Mouse (Mus musculus): ENCODE results near the gene Gm45208. TPM values are rescaled to one million over a fixed set of nuclear protein-coding genes. Genes with fewer than 3 reads are reported as not detected.
"Not testable (repeated sequence)": the region's sequence is repeated elsewhere in the genome, so short reads cannot be mapped to it uniquely, and the experiment has no call there.

Gm45208 gene
- polyA plus RNA-seq, 1 experiment = 0.64 TPM

DNA sequence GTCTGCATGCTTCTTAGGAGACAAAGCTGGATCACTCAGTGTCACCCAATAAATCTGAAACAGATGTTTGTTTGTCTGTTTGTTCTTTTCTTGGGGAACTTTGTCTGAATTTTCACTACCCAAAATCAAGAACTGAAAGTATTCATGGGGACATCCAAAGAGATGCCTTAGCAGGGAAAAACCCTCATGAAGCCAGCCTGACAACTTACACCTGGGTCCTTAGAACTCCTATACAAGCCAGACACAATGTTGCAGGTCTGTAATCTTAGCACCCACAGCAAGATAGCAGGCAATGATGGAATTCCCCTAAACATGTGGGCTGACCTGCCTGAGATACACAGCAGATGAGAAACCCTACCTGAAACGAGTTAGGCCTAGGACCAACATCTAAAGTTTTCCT lies 22.9 kb downstream of the Gm45208 start:
- Histone ChIP-seq H3K79me2 (ENCODE audit: control insufficient read depth, insufficient read depth) (no peaks in the 10 kb centered on the region), H3ac (ENCODE audit: control insufficient read depth, insufficient read length) (no peak overlapping the region), H3K27me3 (ENCODE audit: control insufficient read depth, insufficient read depth, insufficient read length) (no peaks in the 10 kb centered on the region), H3K4me3 (no peak overlapping the region), H3K4me2 (ENCODE audit: low read depth) (no peak overlapping the region), H3K36me3 (ENCODE audit: control insufficient read depth, insufficient read depth) (no peaks in the 10 kb centered on the region)
- no peak for TF ChIP-seq MYOD1 (IDR thresholded peaks at IDR 0.05; ENCODE audit: control insufficient read depth in 1 of 3, insufficient read length in 2 of 3, low read depth in 2 of 3)
- no peak for TF ChIP-seq TCF12 (IDR thresholded peaks at IDR 0.05; ENCODE audit: insufficient read depth, poor library complexity, severe bottlenecking)
- TF ChIP-seq TCF3 (IDR thresholded peaks at IDR 0.05; ENCODE audit: insufficient read length, low read depth) = no peak
- no peak for TF ChIP-seq CEBPB (IDR thresholded peaks at IDR 0.05; ENCODE audit: insufficient read depth, poor library complexity, severe bottlenecking)
- TF ChIP-seq REST (IDR thresholded peaks at IDR 0.05; ENCODE audit: insufficient read depth, insufficient read length) = no peak
- no peak for TF ChIP-seq MAX (IDR thresholded peaks at IDR 0.05; ENCODE audit: low read depth)
- TF ChIP-seq POLR2A (IDR thresholded peaks at IDR 0.05; ENCODE audit: insufficient read length, low read depth) = no peak
- no peak for TF ChIP-seq POLR2AphosphoS2 (IDR thresholded peaks at IDR 0.05; ENCODE audit: insufficient read length, low read depth)
- no peak for TF ChIP-seq USF1 (IDR thresholded peaks at IDR 0.05; ENCODE audit: low read depth)
- TF ChIP-seq E2F4 (IDR thresholded peaks at IDR 0.05; ENCODE audit: insufficient read depth) = no peak
- TF ChIP-seq MYOG (IDR thresholded peaks at IDR 0.05; ENCODE audit: control insufficient read depth in 1 of 3, insufficient read depth in 1 of 3, insufficient read length in 2 of 3, low read depth in 2 of 3) = no peak
- TF ChIP-seq SRF (IDR thresholded peaks at IDR 0.05; ENCODE audit: control insufficient read depth, insufficient read length, low read depth) = no peak

DNA sequence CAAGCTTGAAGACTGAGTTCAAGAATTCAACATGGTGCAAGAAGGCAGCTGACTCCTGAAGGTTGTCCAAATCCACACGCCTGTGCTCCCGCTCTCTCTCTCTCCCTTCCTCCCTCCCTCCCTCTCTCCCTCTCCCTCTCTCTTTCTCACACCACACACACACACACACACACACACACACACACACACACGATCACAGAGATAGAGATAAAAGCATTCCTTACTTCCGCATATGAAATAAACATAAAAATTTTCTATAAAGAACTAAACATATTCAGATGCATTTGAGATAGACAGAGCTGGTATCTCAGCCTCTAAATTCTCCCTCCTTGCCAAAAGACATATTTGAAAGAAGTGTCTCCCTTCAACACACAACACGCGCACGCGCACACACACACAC lies 23.4 kb downstream of the Gm45208 start:
- H3ac ChIP-seq (ENCODE audit: control insufficient read depth, insufficient read length) = no peak overlapping the region
- TF ChIP-seq TCF3 (IDR thresholded peaks at IDR 0.05; ENCODE audit: insufficient read length, low read depth) (no peak), MYOD1 (IDR thresholded peaks at IDR 0.05; ENCODE audit: control insufficient read depth in 1 of 3, insufficient read length in 2 of 3, low read depth in 2 of 3) (no peak), MYOG (IDR thresholded peaks at IDR 0.05; ENCODE audit: control insufficient read depth in 1 of 3, insufficient read depth in 1 of 3, insufficient read length in 2 of 3, low read depth in 2 of 3) (no peak), TCF12 (IDR thresholded peaks at IDR 0.05; ENCODE audit: insufficient read depth, poor library complexity, severe bottlenecking) (no peak), POLR2A (IDR thresholded peaks at IDR 0.05; ENCODE audit: insufficient read length, low read depth) (no peak), CEBPB (IDR thresholded peaks at IDR 0.05; ENCODE audit: insufficient read depth, poor library complexity, severe bottlenecking) (no peak), MAX (IDR thresholded peaks at IDR 0.05; ENCODE audit: low read depth) (no peak), USF1 (IDR thresholded peaks at IDR 0.05; ENCODE audit: low read depth) (no peak), POLR2AphosphoS2 (IDR thresholded peaks at IDR 0.05; ENCODE audit: insufficient read length, low read depth) (no peak), SRF (IDR thresholded peaks at IDR 0.05; ENCODE audit: control insufficient read depth, insufficient read length, low read depth) (no peak), E2F4 (IDR thresholded peaks at IDR 0.05; ENCODE audit: insufficient read depth) (no peak), REST (IDR thresholded peaks at IDR 0.05; ENCODE audit: insufficient read depth, insufficient read length) (no peak)
- no peaks in the 10 kb centered on the region for H3K79me2 ChIP-seq (ENCODE audit: control insufficient read depth, insufficient read depth)
- H3K36me3 ChIP-seq (ENCODE audit: control insufficient read depth, insufficient read depth) = no peaks in the 10 kb centered on the region
- no peak overlapping the region for H3K4me2 ChIP-seq (ENCODE audit: low read depth)
- H3K27me3 ChIP-seq (ENCODE audit: control insufficient read depth, insufficient read depth, insufficient read length) = no peaks in the 10 kb centered on the region
- no peak overlapping the region for H3K4me3 ChIP-seq

DNA sequence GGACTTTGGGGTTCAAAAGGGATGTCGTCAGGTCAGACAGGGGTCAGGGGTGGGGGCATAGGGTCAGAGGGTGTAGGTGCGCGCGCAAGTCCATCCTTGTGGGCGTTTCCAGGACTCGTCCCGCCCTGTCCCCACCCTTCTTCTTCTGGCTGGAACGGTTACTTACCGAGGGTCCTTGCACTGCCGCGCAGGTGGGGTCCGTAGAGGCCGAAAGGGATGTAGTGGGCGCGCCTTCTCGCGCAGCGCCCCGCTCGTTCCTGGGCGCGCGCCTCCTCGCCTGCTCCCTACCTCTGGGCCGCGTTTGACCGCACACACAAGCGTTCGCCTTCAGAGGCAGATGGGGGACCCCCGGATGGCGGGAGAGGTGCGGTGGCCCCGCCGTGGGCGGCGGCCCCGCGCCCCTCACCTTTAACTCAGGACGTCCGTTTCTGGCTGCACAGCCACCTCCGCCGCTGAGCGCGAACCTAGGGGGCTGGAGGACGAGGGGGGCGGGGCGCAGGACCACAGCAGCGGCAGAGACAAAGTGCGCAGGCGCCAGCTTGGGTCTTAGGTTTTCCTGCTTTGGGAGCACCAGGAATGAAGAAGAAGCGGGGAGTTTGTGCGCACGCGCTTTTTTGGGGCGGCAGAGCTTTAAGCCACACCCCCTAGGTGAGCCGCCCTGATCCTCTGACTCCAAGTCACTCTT lies 28.5 kb downstream of the Gm45208 start, which contains the start of gene Ccdc120:
Ccdc120 (minus strand) TSS at position 474 of the 685 bp plus-strand sequence.
- no peaks in the 10 kb centered on the region for H3K36me3 ChIP-seq (ENCODE audit: control insufficient read depth, insufficient read depth)
- H3K4me3 ChIP-seq = peak within 1 kb of the TSS; percentile 12
- peak within 1 kb of the TSS; percentile 72 for H3K4me2 ChIP-seq (ENCODE audit: low read depth)
- H3K27me3 ChIP-seq (ENCODE audit: control insufficient read depth, insufficient read depth, insufficient read length) = no peaks in the 10 kb centered on the region
- no peaks in the 10 kb centered on the region for H3K79me2 ChIP-seq (ENCODE audit: control insufficient read depth, insufficient read depth)
- TF ChIP-seq POLR2A (IDR thresholded peaks at IDR 0.05; ENCODE audit: insufficient read length, low read depth) (peak; percentile 12), TCF3 (IDR thresholded peaks at IDR 0.05; ENCODE audit: insufficient read length, low read depth) (no peak)
- H3ac ChIP-seq (ENCODE audit: control insufficient read depth, insufficient read length) = no peak within 1 kb of the TSS

DNA sequence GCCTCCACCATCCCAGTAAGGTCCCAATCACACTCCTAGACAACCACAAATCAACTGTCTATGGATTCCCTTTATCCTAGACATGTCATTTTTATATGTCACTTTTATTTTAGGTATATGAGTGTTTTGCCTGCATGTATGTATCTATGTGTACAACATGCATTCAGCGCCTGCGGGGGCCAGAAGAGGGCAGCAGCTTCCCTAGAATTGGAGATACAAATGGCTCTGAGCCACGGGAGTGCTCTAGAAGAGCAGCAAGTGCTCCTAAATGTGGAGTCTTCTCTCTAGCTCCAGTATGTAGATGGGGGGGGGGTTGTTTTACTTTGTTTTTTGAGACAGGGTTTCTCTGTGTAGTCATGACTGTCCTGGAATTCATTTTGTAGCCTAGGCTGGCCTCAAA lies 31.6 kb downstream of the Gm45208 start:
- not testable (repeated sequence) for H3K4me3 ChIP-seq; H3ac ChIP-seq (ENCODE audit: control insufficient read depth, insufficient read length); H3K4me2 ChIP-seq (ENCODE audit: low read depth); H3K79me2 ChIP-seq (ENCODE audit: control insufficient read depth, insufficient read depth); H3K27me3 ChIP-seq (ENCODE audit: control insufficient read depth, insufficient read depth, insufficient read length); H3K36me3 ChIP-seq (ENCODE audit: control insufficient read depth, insufficient read depth)

DNA sequence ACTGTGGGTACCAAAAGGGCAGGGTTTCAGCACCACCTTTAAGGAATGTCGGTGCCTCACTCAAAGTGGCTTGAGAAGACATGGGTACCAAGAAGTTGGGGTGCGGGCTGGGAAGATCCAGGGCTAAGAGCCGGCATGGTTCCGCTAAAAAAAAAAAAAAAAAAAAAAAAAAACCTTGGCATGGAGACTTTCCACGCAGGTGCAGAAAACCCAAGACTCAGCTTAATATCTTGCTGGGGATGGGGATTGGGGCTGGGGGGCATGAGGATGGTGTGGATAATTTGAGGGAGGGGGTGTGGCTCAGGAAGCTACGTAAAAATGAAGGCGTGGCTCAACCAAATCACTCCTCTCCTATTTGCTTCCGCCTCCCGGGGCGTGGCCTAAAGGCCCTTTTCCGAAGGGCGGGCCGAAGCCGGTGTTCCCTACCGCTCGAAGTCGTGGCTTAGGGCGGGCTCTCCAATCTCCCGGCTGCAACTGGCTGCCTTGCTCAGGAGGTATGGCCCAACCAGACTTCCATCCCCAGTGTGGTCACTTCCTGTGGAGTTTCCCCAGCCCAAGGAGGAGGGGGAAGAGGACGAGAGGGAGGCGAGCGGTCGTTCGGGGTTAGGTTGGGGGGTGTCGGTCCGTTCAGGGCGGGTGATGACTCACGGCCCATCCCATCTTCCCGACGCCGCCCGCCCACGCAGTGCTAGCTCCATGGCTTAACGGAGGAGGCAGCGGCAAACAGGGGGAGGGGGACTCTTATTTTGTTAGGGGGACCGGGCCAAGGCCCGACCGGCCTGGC lies 40.3 kb downstream of the Gm45208 start, which contains the start of gene Tfe3:
Tfe3 (plus strand) TSS at position 424 of the 784 bp plus-strand sequence.
- Histone ChIP-seq H3K27me3 (ENCODE audit: control insufficient read depth, insufficient read depth, insufficient read length) (no peaks in the 10 kb centered on the region), H3ac (ENCODE audit: control insufficient read depth, insufficient read length) (peak within 1 kb of the TSS; percentile 74), H3K4me2 (ENCODE audit: low read depth) (peak within 1 kb of the TSS; percentile 73), H3K79me2 (ENCODE audit: control insufficient read depth, insufficient read depth) (peaks cover 13% of the 10 kb centered on the region), H3K36me3 (ENCODE audit: control insufficient read depth, insufficient read depth) (no peaks in the 10 kb centered on the region), H3K4me3 (peak within 1 kb of the TSS; percentile 62)
- TF ChIP-seq MAX (IDR thresholded peaks at IDR 0.05; ENCODE audit: low read depth) = no peak
- no peak for TF ChIP-seq MYOG (IDR thresholded peaks at IDR 0.05; ENCODE audit: control insufficient read depth in 1 of 3, insufficient read depth in 1 of 3, insufficient read length in 2 of 3, low read depth in 2 of 3)
- TF ChIP-seq POLR2A (IDR thresholded peaks at IDR 0.05; ENCODE audit: insufficient read length, low read depth) = peak; percentile 75
- TF ChIP-seq REST (IDR thresholded peaks at IDR 0.05; ENCODE audit: insufficient read depth, insufficient read length) = no peak
- TF ChIP-seq POLR2AphosphoS2 (IDR thresholded peaks at IDR 0.05; ENCODE audit: insufficient read length, low read depth) = peak; percentile 69
